In the genomic region with DNA sequence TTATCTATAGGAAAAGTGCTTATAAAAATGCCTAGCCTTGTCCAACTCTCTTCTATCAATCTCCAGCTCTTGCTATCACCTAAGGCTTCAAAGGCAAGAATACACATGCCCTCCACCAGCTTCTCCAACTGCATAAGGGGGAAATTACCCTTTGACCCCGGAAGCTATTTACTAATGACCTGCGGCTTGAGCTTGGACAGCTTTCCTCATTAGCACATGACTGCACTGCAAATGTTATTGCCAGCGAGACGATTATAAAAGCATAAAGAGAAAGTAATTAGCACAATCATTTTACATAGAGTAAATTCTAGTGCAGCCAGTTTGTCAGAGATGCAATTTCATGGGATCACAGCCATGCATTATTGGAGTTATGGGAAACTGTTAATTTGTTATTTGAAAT, we compare ENCODE assay signal across 15 mouse cellular contexts.
DNase-seq lines count a peak whose midpoint lies in the region; ATAC-seq and TF ChIP-seq lines count a peak whose summit lies in the region.
"Had no signal": no experiment of that assay in that cellular context is flagged by ENCODE, and none has a peak within 500 bp of the region (broad histone marks: within the 10 kb centered on the region; RNA-seq: fewer than 3 reads in every experiment).

No protein-coding gene starts in this region.

- H3K4me1 ChIP-seq in hindbrain, postnatal 0 days (ENCODE audit: insufficient read depth, low read length): no peaks in the 10 kb centered on the region
- H3K4me1 ChIP-seq in hindbrain, embryonic 12.5 days: no peaks in the 10 kb centered on the region
- no peaks in the 10 kb centered on the region for H3K4me1 ChIP-seq in kidney, embryonic 14.5 days (ENCODE audit: control insufficient read depth, insufficient read depth, low read length)
- H3K4me1 ChIP-seq: embryonic facial prominence, embryonic 12.5 days; forebrain, embryonic 15.5 days; heart, embryonic 12.5 days had no signal

- no peak overlapping the region for H3K4me2 ChIP-seq in hindbrain, postnatal 0 days (ENCODE audit: low read depth, low read length)
- no peak overlapping the region for H3K4me2 ChIP-seq in hindbrain, embryonic 12.5 days (replicated peaks)
- H3K4me2 ChIP-seq in kidney, embryonic 14.5 days (replicated peaks; ENCODE audit: low read depth, low read length): no peak overlapping the region
- H3K4me2 ChIP-seq: embryonic facial prominence, embryonic 12.5 days; forebrain, embryonic 15.5 days; heart, embryonic 12.5 days had no signal

- H3K27ac ChIP-seq in hindbrain, postnatal 0 days: no peak overlapping the region
- H3K27ac ChIP-seq in hindbrain, embryonic 12.5 days: no peak overlapping the region
- no peak overlapping the region for H3K27ac ChIP-seq in kidney, embryonic 14.5 days (ENCODE audit: low read depth, low read length)
- H3K27ac ChIP-seq: embryonic facial prominence, embryonic 12.5 days; forebrain, embryonic 15.5 days had no signal

- no peak for ATAC-seq in hindbrain, postnatal 0 days
- no peak for ATAC-seq in hindbrain, embryonic 12.5 days (ENCODE audit: low FRiP score)
- no peak for ATAC-seq in kidney, embryonic 14.5 days (ENCODE audit: low FRiP score, low TSS enrichment)
- ATAC-seq: forebrain, embryonic 15.5 days had no signal

- no peaks in the 10 kb centered on the region for H3K9me3 ChIP-seq in hindbrain, postnatal 0 days (ENCODE audit: low read length)
- H3K9me3 ChIP-seq in hindbrain, embryonic 12.5 days (replicated peaks): no peaks in the 10 kb centered on the region
- H3K9me3 ChIP-seq in kidney, embryonic 14.5 days (ENCODE audit: control insufficient read depth, low read length): no peaks in the 10 kb centered on the region
- H3K9me3 ChIP-seq: embryonic facial prominence, embryonic 12.5 days; forebrain, embryonic 15.5 days had no signal

- 74% methylated on average over 4 of the region's 4 CpGs for WGBS in hindbrain, postnatal 0 days
- WGBS in hindbrain, embryonic 12.5 days: 81% methylated on average over 4 of the region's 4 CpGs
- WGBS in kidney, embryonic 14.5 days: 71% methylated on average over 4 of the region's 4 CpGs

- no peaks in the 10 kb centered on the region for H3K36me3 ChIP-seq in hindbrain, postnatal 0 days (ENCODE audit: insufficient read depth, low read length)
- no peaks in the 10 kb centered on the region for H3K36me3 ChIP-seq in hindbrain, embryonic 12.5 days
- no peaks in the 10 kb centered on the region for H3K36me3 ChIP-seq in kidney, embryonic 14.5 days (ENCODE audit: control insufficient read depth, insufficient read depth, low read length)
- H3K36me3 ChIP-seq: embryonic facial prominence, embryonic 12.5 days; forebrain, embryonic 15.5 days; heart, embryonic 12.5 days had no signal

- no peaks in the 10 kb centered on the region for H3K27me3 ChIP-seq in hindbrain, postnatal 0 days (ENCODE audit: insufficient read depth, low read length)
- H3K27me3 ChIP-seq in hindbrain, embryonic 12.5 days: no peaks in the 10 kb centered on the region
- H3K27me3 ChIP-seq in kidney, embryonic 14.5 days (ENCODE audit: control insufficient read depth, insufficient read depth, low read length): no peaks in the 10 kb centered on the region
- H3K27me3 ChIP-seq: embryonic facial prominence, embryonic 12.5 days; forebrain, embryonic 15.5 days; heart, embryonic 12.5 days had no signal

- no peak for TF ChIP-seq CTCF in hindbrain, postnatal 0 days (IDR thresholded peaks at IDR 0.05; ENCODE audit: low read depth)

- no peak overlapping the region for H3K9ac ChIP-seq in hindbrain, postnatal 0 days (replicated peaks; ENCODE audit: low read length)
- no peak overlapping the region for H3K9ac ChIP-seq in hindbrain, embryonic 12.5 days
- H3K9ac ChIP-seq in kidney, embryonic 14.5 days (ENCODE audit: low read depth, low read length): no peak overlapping the region
- H3K9ac ChIP-seq: embryonic facial prominence, embryonic 12.5 days; forebrain, embryonic 15.5 days; heart, embryonic 12.5 days had no signal

- DNase-seq in hindbrain, postnatal 0 days (ENCODE audit: low spot score): peak; percentile 11
- peak; percentile 44 for DNase-seq in kidney, adult 9 months
- peak; percentile 26 for DNase-seq in forelimb bud, embryonic 11.5 days (ENCODE audit: low read depth, low spot score)
- DNase-seq in right cerebral cortex, postnatal 14 days: no peak
- no peak for DNase-seq in frontal cortex, postnatal 14 days (ENCODE audit: low spot score in 2 of 2)
- DNase-seq: adrenal gland, postnatal 10 days; cerebellum, adult 11-12 months; cerebellum, adult 9-10 months; cerebellum, postnatal 25 days; gastrocnemius, postnatal 14 days had no signal

- H3K4me3 ChIP-seq in hindbrain, postnatal 0 days (ENCODE audit: low read length): no peak overlapping the region
- H3K4me3 ChIP-seq in hindbrain, embryonic 12.5 days: no peak overlapping the region
- no peak overlapping the region for H3K4me3 ChIP-seq in kidney, embryonic 14.5 days (ENCODE audit: low read length)
- H3K4me3 ChIP-seq: embryonic facial prominence, embryonic 12.5 days; forebrain, embryonic 15.5 days; heart, embryonic 12.5 days had no signal

Comparison
In these comparisons a context has a peak if more than half of its experiments do, and no peak if none do; other contexts are left out.
1. DNase-seq: peak in hindbrain, postnatal 0 days (single experiment), kidney, adult 9 months (single experiment) and forelimb bud, embryonic 11.5 days (single experiment); none in right cerebral cortex, postnatal 14 days (single experiment) and frontal cortex, postnatal 14 days (0 of 2).